Mouse (Mus musculus) heart, embryonic 11.5 days (tissue): Measurements from ENCODE around the gene Afap1l2. TPM values are rescaled to one million over a fixed set of nuclear protein-coding genes. Genes with fewer than 3 reads are reported as not detected.
A peak's percentile ranks its signal among the peaks of the same experiment; 100 is the strongest.

Experiments
- ATAC-seq: fragments of 200-750 bp; cut with Nextera tagmentation; replicated peaks from 2 replicates; pipeline ENCODE4 v1.8.0; 2017; ENCODE audit warnings: moderate library complexity; ENCODE audit not compliant: insufficient number of reproducible peaks, low FRiP score, low TSS enrichment
- H3K27ac ChIP-seq: fragments of 300-500 bp; sonication (generic); 2 replicates; pipeline ENCODE4 v1.5.1; 2014; ENCODE audit warnings: mild to moderate bottlenecking, low read depth, low read length
- H3K27me3 ChIP-seq: fragments of 300-500 bp; sonication (generic); 2 replicates; pipeline ENCODE4 v1.6.1; 2014; ENCODE audit warnings: mild to moderate bottlenecking, low read length, mixed read lengths; ENCODE audit not compliant: control insufficient read depth, insufficient read depth
- H3K36me3 ChIP-seq: fragments of 300-500 bp; sonication (generic); 2 replicates; pipeline ENCODE4 v1.6.1; 2014; ENCODE audit warnings: mild to moderate bottlenecking, low read length, moderate library complexity, mixed read lengths; ENCODE audit not compliant: control insufficient read depth, insufficient read depth
- H3K4me1 ChIP-seq: fragments of 300-500 bp; sonication (generic); 2 replicates; pipeline ENCODE4 v1.6.1; 2014; ENCODE audit warnings: low read length; ENCODE audit not compliant: control insufficient read depth, insufficient read depth
- H3K4me2 ChIP-seq: fragments of 300-500 bp; sonication (generic); 2 replicates; pipeline ENCODE4 v1.6.1; 2014; ENCODE audit warnings: mild to moderate bottlenecking, moderate library complexity
- H3K4me3 ChIP-seq: fragments of 300-500 bp; sonication (generic); 2 replicates; pipeline ENCODE4 v1.5.1; 2014; ENCODE audit warnings: low read depth, low read length
- H3K9ac ChIP-seq: fragments of 300-500 bp; sonication (generic); 2 replicates; pipeline ENCODE4 v1.6.1; 2014; ENCODE audit warnings: mild to moderate bottlenecking, low read depth, low read length, moderate library complexity
- H3K9me3 ChIP-seq: fragments of 300-500 bp; sonication (generic); replicated peaks from 2 replicates; pipeline ENCODE4 v1.6.1; 2016; ENCODE audit warnings: low read length; ENCODE audit not compliant: control insufficient read depth
- WGBS: fragments of 180-500 bp; shearing (Covaris S2); extraction: QIAGEN DNeasy Blood & Tissue Kit; methylation state at CpG from one replicate; pipeline ENCODE4 v1.1.7; 2014; ENCODE audit not compliant: insufficient replicate concordance; 5-methylcytosine and 5-hydroxymethylcytosine counted together
- polyA plus RNA-seq: library from polyadenylated mRNA; unstranded; fragments of >200 nt; fragmentation: Nextera tagmentation; extraction: Ambion mirVana; gene quantifications from 2 replicates; pipeline ENCODE4 v1.2.1, GENCODE M21; 2014

Gene Afap1l2
- polyA plus RNA-seq, 1 experiment from 2014 or later: 1.3 TPM

GRCm38 (mm10) chr19:57013271-57013677, 5.2 kb upstream of the Afap1l2 start:
- H3K27me3 ChIP-seq: peaks cover 5% of the 10 kb centered on the region; the same call in 1 of the 2 replicates
- ATAC-seq: no peak
- 70% methylated on average over 6 of the region's 6 CpGs for WGBS

GRCm38 (mm10) chr19:57012068-57012467, 4.0 kb upstream of the Afap1l2 start:
- 45% methylated on average over 3 of the region's 3 CpGs for WGBS
- no peak overlapping the region for H3K9ac ChIP-seq

More at GRCm38 (mm10) chr19:57013271-57013677, 5.2 kb upstream of the Afap1l2 start:
- no peak overlapping the region for H3K27ac ChIP-seq
- no peak overlapping the region for H3K9ac ChIP-seq
- no peak overlapping the region for H3K4me2 ChIP-seq
- no peaks in the 10 kb centered on the region for H3K9me3 ChIP-seq
- no peaks in the 10 kb centered on the region for H3K4me1 ChIP-seq
- no peaks in the 10 kb centered on the region for H3K36me3 ChIP-seq
- H3K4me3 ChIP-seq: no peak overlapping the region

GRCm38 (mm10) chr19:57010064-57010463, 2.0 kb upstream of the Afap1l2 start:
- H3K4me3 ChIP-seq: no peak overlapping the region
- no peaks in the 10 kb centered on the region for H3K36me3 ChIP-seq
- 43% methylated on average over 4 of the region's 4 CpGs for WGBS
- no peaks in the 10 kb centered on the region for H3K9me3 ChIP-seq
- no peak for ATAC-seq
- H3K4me1 ChIP-seq: no peaks in the 10 kb centered on the region
- no peak overlapping the region for H3K4me2 ChIP-seq
- no peak overlapping the region for H3K27ac ChIP-seq
- peaks cover 15% of the 10 kb centered on the region for H3K27me3 ChIP-seq
- no peak overlapping the region for H3K9ac ChIP-seq

More at GRCm38 (mm10) chr19:57012068-57012467, 4.0 kb upstream of the Afap1l2 start:
- Histone ChIP-seq H3K4me2 (no peak overlapping the region), H3K27ac (no peak overlapping the region), H3K27me3 (peaks cover 14% of the 10 kb centered on the region), H3K4me1 (no peaks in the 10 kb centered on the region), H3K9me3 (no peaks in the 10 kb centered on the region), H3K4me3 (no peak overlapping the region), H3K36me3 (no peaks in the 10 kb centered on the region)
- no peak for ATAC-seq

GRCm38 (mm10) chr19:57009653-57010052, 1.6 kb upstream of the Afap1l2 start:
- Histone ChIP-seq H3K9ac (no peak overlapping the region), H3K9me3 (no peaks in the 10 kb centered on the region), H3K27ac (no peak overlapping the region), H3K36me3 (no peaks in the 10 kb centered on the region), H3K4me3 (no peak overlapping the region), H3K4me1 (no peaks in the 10 kb centered on the region), H3K27me3 (peaks cover 15% of the 10 kb centered on the region), H3K4me2 (no peak overlapping the region)
- ATAC-seq: no peak
- 67% methylated on average over 4 of the region's 4 CpGs for WGBS

- Histone ChIP-seq H3K27me3 (peaks cover 15% of the 10 kb centered on the region), H3K4me2 (peak overlapping the region; percentile 93), H3K9me3 (no peaks in the 10 kb centered on the region), H3K9ac (no peak overlapping the region; the same call in 1 of the 2 replicates), H3K27ac (no peak overlapping the region), H3K36me3 (no peaks in the 10 kb centered on the region), H3K4me3 (peak overlapping the region; percentile 55; the same call in 1 of the 2 replicates), H3K4me1 (no peaks in the 10 kb centered on the region)
- no peak for ATAC-seq
- 75% methylated on average over 16 of the region's 16 CpGs for WGBS
These were observed 737 bp downstream of the Afap1l2 start for GRCm38 (mm10) chr19:57007291-57007690.

- WGBS: 64% methylated on average over 13 of the region's 13 CpGs
- Histone ChIP-seq H3K4me3 (no peak overlapping the region), H3K36me3 (no peaks in the 10 kb centered on the region), H3K27me3 (peaks cover 15% of the 10 kb centered on the region), H3K4me1 (no peaks in the 10 kb centered on the region), H3K9ac (no peak overlapping the region), H3K27ac (no peak overlapping the region), H3K9me3 (no peaks in the 10 kb centered on the region), H3K4me2 (no peak overlapping the region)
- no peak for ATAC-seq
These were observed 1.2 kb downstream of the Afap1l2 start for GRCm38 (mm10) chr19:57006841-57007240.

- H3K27me3 ChIP-seq: peaks cover 15% of the 10 kb centered on the region
- ATAC-seq: no peak
- no peak overlapping the region for H3K4me2 ChIP-seq
- WGBS: 91% methylated on average over 4 of the region's 4 CpGs
- no peaks in the 10 kb centered on the region for H3K9me3 ChIP-seq
- H3K27ac ChIP-seq: no peak overlapping the region
- H3K4me3 ChIP-seq: no peak overlapping the region
- no peak overlapping the region for H3K9ac ChIP-seq
- no peaks in the 10 kb centered on the region for H3K36me3 ChIP-seq
- H3K4me1 ChIP-seq: no peaks in the 10 kb centered on the region
These were observed 3.0 kb downstream of the Afap1l2 start for GRCm38 (mm10) chr19:57005062-57005461.

- no peak overlapping the region for H3K4me2 ChIP-seq
- H3K36me3 ChIP-seq: no peaks in the 10 kb centered on the region
- H3K9ac ChIP-seq: no peak overlapping the region
- no peak overlapping the region for H3K27ac ChIP-seq
- no peaks in the 10 kb centered on the region for H3K4me1 ChIP-seq
- ATAC-seq: no peak
- H3K27me3 ChIP-seq: peaks cover 10% of the 10 kb centered on the region
- no peaks in the 10 kb centered on the region for H3K9me3 ChIP-seq
- WGBS: 53% methylated on average over 7 of the region's 7 CpGs
- H3K4me3 ChIP-seq: no peak overlapping the region
These were observed 4.6 kb downstream of the Afap1l2 start for GRCm38 (mm10) chr19:57003460-57003810.

- Histone ChIP-seq H3K4me3 (no peak overlapping the region), H3K4me1 (no peaks in the 10 kb centered on the region), H3K27me3 (peaks cover 10% of the 10 kb centered on the region), H3K9me3 (no peaks in the 10 kb centered on the region), H3K9ac (no peak overlapping the region), H3K4me2 (no peak overlapping the region), H3K27ac (no peak overlapping the region), H3K36me3 (no peaks in the 10 kb centered on the region)
- ATAC-seq: no peak
- WGBS: 66% methylated on average over 12 of the region's 12 CpGs
These were observed 5.1 kb downstream of the Afap1l2 start for GRCm38 (mm10) chr19:57002741-57003459.
